Mouse (Mus musculus): ENCODE measurements around the gene Lmntd1. TPM values are rescaled to one million over a fixed set of nuclear protein-coding genes. Genes with fewer than 3 reads are reported as not detected.

The Lmntd1 gene
- polyA plus RNA-seq, 1 experiment from 2014 or later, result 1.1 TPM

GRCm38 (mm10) chr6:145610901-145611300, 3.2 kb downstream of the Lmntd1 start:
- Histone ChIP-seq H3K27ac (ENCODE audit: low read length) (no peak overlapping the region), H3K27me3 (ENCODE audit: control insufficient read depth, insufficient read depth, low read length) (no peaks in the 10 kb centered on the region), H3K4me3 (replicated peaks; ENCODE audit: low read length) (no peak overlapping the region), H3K9me3 (replicated peaks; ENCODE audit: control insufficient read depth, low read length) (no peaks in the 10 kb centered on the region), H3K4me1 (ENCODE audit: control insufficient read depth, insufficient read depth, low read length) (0 out of 2 replicates have a peak, but pooled peaks cover 4% of the 10 kb centered on the region), H3K9ac (ENCODE audit: low read length) (no peak overlapping the region), H3K4me2 (ENCODE audit: low read depth, low read length) (no peak overlapping the region), H3K36me3 (ENCODE audit: control insufficient read depth, insufficient read depth, low read length) (no peaks in the 10 kb centered on the region)
- ATAC-seq (ENCODE audit: insufficient read depth, low FRiP score), result no peak
- WGBS, result 86% methylated on average over 5 of the region's 5 CpGs

- Histone ChIP-seq H3K27me3 (ENCODE audit: control insufficient read depth, insufficient read depth, low read length) (no peaks in the 10 kb centered on the region), H3K4me3 (replicated peaks; ENCODE audit: low read length) (no peak overlapping the region), H3K36me3 (ENCODE audit: control insufficient read depth, insufficient read depth, low read length) (no peaks in the 10 kb centered on the region), H3K4me1 (ENCODE audit: control insufficient read depth, insufficient read depth, low read length) (0 out of 2 replicates have a peak, but pooled peaks cover 4% of the 10 kb centered on the region), H3K9me3 (replicated peaks; ENCODE audit: control insufficient read depth, low read length) (no peaks in the 10 kb centered on the region), H3K27ac (ENCODE audit: low read length) (no peak overlapping the region), H3K4me2 (ENCODE audit: low read depth, low read length) (no peak overlapping the region), H3K9ac (ENCODE audit: low read length) (no peak overlapping the region)
- 87% methylated on average over 5 of the region's 5 CpGs for WGBS
- ATAC-seq (ENCODE audit: insufficient read depth, low FRiP score), result no peak
These were observed 5.4 kb downstream of the Lmntd1 start for GRCm38 (mm10) chr6:145608693-145609092.

GRCm38 (mm10) chr6:145607746-145608145, 6.4 kb downstream of the Lmntd1 start:
- 0 out of 2 replicates have a peak, but pooled peaks cover 4% of the 10 kb centered on the region for H3K4me1 ChIP-seq (ENCODE audit: control insufficient read depth, insufficient read depth, low read length)
- no peak overlapping the region for H3K4me3 ChIP-seq (replicated peaks; ENCODE audit: low read length)
- H3K9me3 ChIP-seq (replicated peaks; ENCODE audit: control insufficient read depth, low read length), result no peaks in the 10 kb centered on the region
- no peak overlapping the region for H3K27ac ChIP-seq (ENCODE audit: low read length)
- H3K9ac ChIP-seq (ENCODE audit: low read length), result no peak overlapping the region
- H3K4me2 ChIP-seq (ENCODE audit: low read depth, low read length), result no peak overlapping the region
- H3K36me3 ChIP-seq (ENCODE audit: control insufficient read depth, insufficient read depth, low read length), result no peaks in the 10 kb centered on the region
- 57% methylated on average over 4 of the region's 4 CpGs for WGBS
- no peak for ATAC-seq (ENCODE audit: insufficient read depth, low FRiP score)
- H3K27me3 ChIP-seq (ENCODE audit: control insufficient read depth, insufficient read depth, low read length), result no peaks in the 10 kb centered on the region

GRCm38 (mm10) chr6:145605203-145605602, 8.9 kb downstream of the Lmntd1 start:
- no peaks in the 10 kb centered on the region for H3K36me3 ChIP-seq (ENCODE audit: control insufficient read depth, insufficient read depth, low read length)
- H3K9me3 ChIP-seq (replicated peaks; ENCODE audit: control insufficient read depth, low read length), result 0 out of 2 replicates have a peak, but pooled peaks cover 3% of the 10 kb centered on the region
- H3K27me3 ChIP-seq (ENCODE audit: control insufficient read depth, insufficient read depth, low read length), result no peaks in the 10 kb centered on the region
- ATAC-seq (ENCODE audit: insufficient read depth, low FRiP score), result no peak
- 0 out of 2 replicates have a peak, but pooled peaks cover 4% of the 10 kb centered on the region for H3K4me1 ChIP-seq (ENCODE audit: control insufficient read depth, insufficient read depth, low read length)
- no peak overlapping the region for H3K27ac ChIP-seq (ENCODE audit: low read length)
- no peak overlapping the region for H3K4me3 ChIP-seq (replicated peaks; ENCODE audit: low read length)
- H3K9ac ChIP-seq (ENCODE audit: low read length), result no peak overlapping the region
- WGBS, result 61% methylated on average over 3 of the region's 3 CpGs
- H3K4me2 ChIP-seq (ENCODE audit: low read depth, low read length), result no peak overlapping the region

GRCm38 (mm10) chr6:145604648-145605047, 9.5 kb downstream of the Lmntd1 start:
- no peak for ATAC-seq (ENCODE audit: insufficient read depth, low FRiP score)
- Histone ChIP-seq H3K4me1 (ENCODE audit: control insufficient read depth, insufficient read depth, low read length) (0 out of 2 replicates have a peak, but pooled peaks cover 4% of the 10 kb centered on the region), H3K9ac (ENCODE audit: low read length) (no peak overlapping the region), H3K27ac (ENCODE audit: low read length) (no peak overlapping the region), H3K4me2 (ENCODE audit: low read depth, low read length) (no peak overlapping the region), H3K9me3 (replicated peaks; ENCODE audit: control insufficient read depth, low read length) (0 out of 2 replicates have a peak, but pooled peaks cover 3% of the 10 kb centered on the region), H3K36me3 (ENCODE audit: control insufficient read depth, insufficient read depth, low read length) (no peaks in the 10 kb centered on the region), H3K27me3 (ENCODE audit: control insufficient read depth, insufficient read depth, low read length) (no peaks in the 10 kb centered on the region), H3K4me3 (replicated peaks; ENCODE audit: low read length) (no peak overlapping the region)
- 64% methylated on average over 4 of the region's 4 CpGs for WGBS

GRCm38 (mm10) chr6:145604126-145604525, 10.0 kb downstream of the Lmntd1 start:
- Histone ChIP-seq H3K9ac (ENCODE audit: low read length) (no peak overlapping the region), H3K9me3 (replicated peaks; ENCODE audit: control insufficient read depth, low read length) (0 out of 2 replicates have a peak, but pooled peaks cover 3% of the 10 kb centered on the region), H3K4me2 (ENCODE audit: low read depth, low read length) (no peak overlapping the region), H3K27me3 (ENCODE audit: control insufficient read depth, insufficient read depth, low read length) (no peaks in the 10 kb centered on the region), H3K36me3 (ENCODE audit: control insufficient read depth, insufficient read depth, low read length) (no peaks in the 10 kb centered on the region), H3K4me1 (ENCODE audit: control insufficient read depth, insufficient read depth, low read length) (0 out of 2 replicates have a peak, but pooled peaks cover 6% of the 10 kb centered on the region), H3K27ac (ENCODE audit: low read length) (no peak overlapping the region), H3K4me3 (replicated peaks; ENCODE audit: low read length) (no peak overlapping the region)
- no peak for ATAC-seq (ENCODE audit: insufficient read depth, low FRiP score)
- WGBS, result 40% methylated on average over 2 of the region's 2 CpGs

- Histone ChIP-seq H3K27ac (ENCODE audit: low read length) (peak overlapping the region; percentile 72), H3K27me3 (ENCODE audit: control insufficient read depth, insufficient read depth, low read length) (no peaks in the 10 kb centered on the region; the same call in 1 of the 2 replicates), H3K4me2 (ENCODE audit: low read depth, low read length) (peak overlapping the region; percentile 3; the same call in 1 of the 2 replicates), H3K36me3 (ENCODE audit: control insufficient read depth, insufficient read depth, low read length) (no peaks in the 10 kb centered on the region), H3K4me3 (replicated peaks; ENCODE audit: low read length) (no peak overlapping the region), H3K9me3 (replicated peaks; ENCODE audit: control insufficient read depth, low read length) (0 out of 2 replicates have a peak, but pooled peaks cover 3% of the 10 kb centered on the region), H3K4me1 (ENCODE audit: control insufficient read depth, insufficient read depth, low read length) (peaks cover 11% of the 10 kb centered on the region), H3K9ac (ENCODE audit: low read length) (no peak overlapping the region)
- WGBS, result 38% methylated on average over 11 of the region's 11 CpGs
- peak; percentile 89 for ATAC-seq (ENCODE audit: insufficient read depth, low FRiP score)
These were observed 15.1 kb downstream of the Lmntd1 start for GRCm38 (mm10) chr6:145598794-145599555.

- H3K27ac ChIP-seq (ENCODE audit: low read length), result peak overlapping the region; percentile 31; the same call in 1 of the 2 replicates
- H3K9ac ChIP-seq (ENCODE audit: low read length), result no peak overlapping the region
- no peak overlapping the region for H3K4me3 ChIP-seq (replicated peaks; ENCODE audit: low read length)
- H3K4me2 ChIP-seq (ENCODE audit: low read depth, low read length), result no peak overlapping the region
- no peaks in the 10 kb centered on the region for H3K36me3 ChIP-seq (ENCODE audit: control insufficient read depth, insufficient read depth, low read length)
- ATAC-seq (ENCODE audit: insufficient read depth, low FRiP score), result peak; percentile 42; the same call in 1 of the 2 replicates
- H3K27me3 ChIP-seq (ENCODE audit: control insufficient read depth, insufficient read depth, low read length), result no peaks in the 10 kb centered on the region; the same call in 1 of the 2 replicates
- 0 out of 2 replicates have a peak, but pooled peaks cover 2% of the 10 kb centered on the region for H3K9me3 ChIP-seq (replicated peaks; ENCODE audit: control insufficient read depth, low read length)
- WGBS, result 61% methylated on average over 4 of the region's 4 CpGs
- peaks cover 23% of the 10 kb centered on the region for H3K4me1 ChIP-seq (ENCODE audit: control insufficient read depth, insufficient read depth, low read length)
These were observed 18.2 kb downstream of the Lmntd1 start for GRCm38 (mm10) chr6:145595905-145596304.

- H3K4me2 ChIP-seq (ENCODE audit: low read depth, low read length), result no peak overlapping the region
- no peak overlapping the region for H3K4me3 ChIP-seq (replicated peaks; ENCODE audit: low read length)
- no peak overlapping the region for H3K27ac ChIP-seq (ENCODE audit: low read length)
- no peak overlapping the region for H3K9ac ChIP-seq (ENCODE audit: low read length)
- no peaks in the 10 kb centered on the region for H3K9me3 ChIP-seq (replicated peaks; ENCODE audit: control insufficient read depth, low read length)
- no peak for ATAC-seq (ENCODE audit: insufficient read depth, low FRiP score)
- H3K4me1 ChIP-seq (ENCODE audit: control insufficient read depth, insufficient read depth, low read length), result peaks cover 23% of the 10 kb centered on the region
- H3K27me3 ChIP-seq (ENCODE audit: control insufficient read depth, insufficient read depth, low read length), result no peaks in the 10 kb centered on the region; the same call in 1 of the 2 replicates
- no peaks in the 10 kb centered on the region for H3K36me3 ChIP-seq (ENCODE audit: control insufficient read depth, insufficient read depth, low read length)
- 46% methylated on average over 7 of the region's 7 CpGs for WGBS
These were observed 20.1 kb downstream of the Lmntd1 start for GRCm38 (mm10) chr6:145593991-145594390.

Data from stomach, embryonic 16.5 days (tissue).